Mouse (Mus musculus) C2C12 (cell line): ENCODE data around the gene Tex13c3. TPM values are rescaled to one million over a fixed set of nuclear protein-coding genes. Genes with fewer than 3 reads are reported as not detected.
"Not testable (repeated sequence)": the region's sequence is repeated elsewhere in the genome, so short reads cannot be mapped to it uniquely, and the experiment has no call there.

Experiments
- H3K27me3 ChIP-seq: one replicate; pipeline ENCODE4 v1.6.1; 2011; ENCODE audit not compliant: control insufficient read depth, insufficient read depth, insufficient read length
- H3K36me3 ChIP-seq: one replicate; pipeline ENCODE4 v1.6.1; 2011; ENCODE audit not compliant: control insufficient read depth, insufficient read depth
- H3K4me3 ChIP-seq: one replicate; pipeline ENCODE4 v1.5.1; 2011; ENCODE audit warnings: mild to moderate bottlenecking, control low read depth; ENCODE audit not compliant: poor library complexity, insufficient read depth, severe bottlenecking
- H3K79me2 ChIP-seq: one replicate; pipeline ENCODE4 v1.6.1; 2011; ENCODE audit not compliant: control insufficient read depth, insufficient read depth
- H3K79me3 ChIP-seq: one replicate; pipeline ENCODE4 v1.6.1; 2011; ENCODE audit warnings: low read depth, control low read depth
- H3ac ChIP-seq: one replicate; pipeline ENCODE3; 2011; ENCODE audit warnings: low read depth; ENCODE audit not compliant: control insufficient read depth, insufficient read length
- CEBPB ChIP-seq: IDR thresholded peaks from one replicate; pipeline ENCODE4 v1.6.1; 2011; ENCODE audit warnings: low read depth, mild to moderate bottlenecking, control low read depth, moderate library complexity
- CTCF ChIP-seq: IDR thresholded peaks from one replicate; pipeline ENCODE4 v1.5.1; 2011; ENCODE audit not compliant: control insufficient read depth, insufficient read depth, insufficient read length
- FOSL1 ChIP-seq: IDR thresholded peaks from one replicate; pipeline ENCODE4 v1.8.0; 2011; ENCODE audit warnings: mild to moderate bottlenecking, low read length; ENCODE audit not compliant: poor library complexity, insufficient read depth, severe bottlenecking
- MAX ChIP-seq: IDR thresholded peaks from one replicate; pipeline ENCODE4 v1.6.1; 2011; ENCODE audit warnings: mild to moderate bottlenecking, control low read depth
- MYOD1 ChIP-seq: IDR thresholded peaks from one replicate; pipeline ENCODE4 v1.6.1; 2011; ENCODE audit warnings: low read depth; ENCODE audit not compliant: control insufficient read depth, insufficient read length
- MYOG ChIP-seq: IDR thresholded peaks from one replicate; pipeline ENCODE4 v1.6.1; 2011; ENCODE audit not compliant: control insufficient read depth, insufficient read length; ENCODE audit errors: extremely low read depth
- USF1 ChIP-seq: IDR thresholded peaks from one replicate; pipeline ENCODE4 v1.6.1; 2011; ENCODE audit warnings: low read depth, mild to moderate bottlenecking, control low read depth, moderate library complexity
- long read RNA-seq, 2 experiments: library from polyadenylated mRNA; unstranded; transcript quantifications; one replicate each; pipeline ENCODE4 v2.0.0; 2019 to 2020
- polyA plus RNA-seq: library from polyadenylated mRNA; unstranded; fragments of >200 nt; fragmentation: generic; extraction: Trizol; gene quantifications from one replicate; pipeline ENCODE4 v1.2.1, GENCODE M21; 2012; ENCODE audit warnings: missing spikeins

The Tex13c3 gene
- not detected for polyA plus RNA-seq
- long read RNA-seq, experiment 1 = 0 reads
- long read RNA-seq, experiment 2 = 0 reads

DNA sequence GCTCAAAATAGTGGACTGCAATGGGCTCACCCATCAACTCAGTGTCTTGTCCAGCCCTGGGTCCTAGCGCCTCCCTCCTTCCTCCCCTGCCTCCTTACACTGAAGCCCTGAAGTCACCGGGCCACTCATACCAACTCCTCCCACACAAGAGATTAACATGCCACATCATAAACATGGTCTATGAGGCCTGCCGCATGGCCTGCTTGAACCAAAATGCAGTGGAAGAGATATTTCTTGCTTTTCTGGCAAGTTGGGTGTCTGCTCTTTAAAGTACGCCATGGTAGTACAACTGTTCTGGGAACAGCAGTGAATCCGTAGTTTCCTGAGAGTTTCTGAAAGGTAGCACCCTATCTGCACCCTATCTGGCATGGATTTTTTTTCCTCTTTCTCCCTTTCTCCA is at the start of gene Tex13c3:
Gene Tex13c3, minus strand, starts transcription at position 101 of the 400 bp plus-strand sequence.
- not testable (repeated sequence) for H3K4me3 ChIP-seq, H3K79me2 ChIP-seq, H3K79me3 ChIP-seq, H3K27me3 ChIP-seq, H3K36me3 ChIP-seq, H3ac ChIP-seq

DNA sequence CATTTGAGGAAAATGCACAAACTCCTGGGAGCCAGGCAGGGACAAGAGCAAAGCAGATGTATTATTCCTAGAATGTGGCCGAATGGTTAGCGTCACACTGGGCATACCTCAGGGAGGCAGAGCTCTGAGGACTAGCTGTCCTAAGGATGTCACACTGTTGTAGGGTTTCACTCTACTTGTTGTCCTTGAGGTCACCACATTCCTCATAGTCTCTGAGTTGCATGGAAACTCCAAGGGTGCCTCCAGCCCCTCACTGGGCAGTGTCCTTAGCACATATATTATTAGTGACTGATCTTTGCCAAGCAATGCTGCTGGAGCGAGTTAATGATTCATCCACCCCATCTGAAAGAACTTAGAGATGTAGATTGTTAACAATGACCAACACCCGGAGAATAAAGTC is 8.6 kb upstream of the Tex13c3 start:
- Histone ChIP-seq H3K27me3 (no peaks in the 10 kb centered on the region), H3K36me3 (no peaks in the 10 kb centered on the region), H3ac (no peak overlapping the region), H3K79me3 (no peaks in the 10 kb centered on the region), H3K79me2 (no peaks in the 10 kb centered on the region), H3K4me3 (no peak overlapping the region)
- no peak for TF ChIP-seq CEBPB
- TF ChIP-seq MAX = no peak
- TF ChIP-seq MYOD1 = no peak
- no peak for TF ChIP-seq FOSL1
- TF ChIP-seq CTCF = no peak
- no peak for TF ChIP-seq USF1
- no peak for TF ChIP-seq MYOG
